Mouse (Mus musculus): ENCODE measurements around the gene Fermt3. TPM values are rescaled to one million over a fixed set of nuclear protein-coding genes. Genes with fewer than 3 reads are reported as not detected.

Fermt3 gene
- polyA plus RNA-seq, 1 experiment from 2014 or later = 6.5 TPM

Other genes starting within 250 kb of the Fermt3 start
- 17.8 and 19.5 TPM in 2 replicates for gene Rps6ka4, start 178.8 kb downstream of the Fermt3 start, polyA plus RNA-seq (2016; fragmentation: Nextera tagmentation; extraction: Ambion mirVana)
- gene Ccdc88b, start 161.3 kb downstream of the Fermt3 start, polyA plus RNA-seq (2016; fragmentation: Nextera tagmentation; extraction: Ambion mirVana) = 0.69 and 0.70 TPM in 2 replicates
- 142 and 157 TPM in 2 replicates for gene Trmt112, start 109.8 kb downstream of the Fermt3 start, polyA plus RNA-seq (2016; fragmentation: Nextera tagmentation; extraction: Ambion mirVana)
- 192 and 193 TPM in 2 replicates for gene Prdx5, start 109.4 kb downstream of the Fermt3 start, polyA plus RNA-seq (2016; fragmentation: Nextera tagmentation; extraction: Ambion mirVana)
- gene Esrra, start 97.7 kb downstream of the Fermt3 start, polyA plus RNA-seq (2016; fragmentation: Nextera tagmentation; extraction: Ambion mirVana) = 9.5 and 10.9 TPM in 2 replicates
- 1.2 and 1.7 TPM in 2 replicates for gene Catsperz, start 94.1 kb downstream of the Fermt3 start, polyA plus RNA-seq (2016; fragmentation: Nextera tagmentation; extraction: Ambion mirVana)
- 0.62 and 0.65 TPM in 2 replicates for gene Kcnk4, start 85.0 kb downstream of the Fermt3 start, polyA plus RNA-seq (2016; fragmentation: Nextera tagmentation; extraction: Ambion mirVana)
- gene Bad, start 77.6 kb downstream of the Fermt3 start, polyA plus RNA-seq (2016; fragmentation: Nextera tagmentation; extraction: Ambion mirVana) = 75.0 and 77.6 TPM in 2 replicates
- gene Gpr137, start 77.0 kb downstream of the Fermt3 start, polyA plus RNA-seq (2016; fragmentation: Nextera tagmentation; extraction: Ambion mirVana) = 28.4 and 32.7 TPM in 2 replicates
- 255 and 291 TPM in 2 replicates for gene Ppp1r14b, start 44.5 kb downstream of the Fermt3 start, polyA plus RNA-seq (2016; fragmentation: Nextera tagmentation; extraction: Ambion mirVana)
- 47.4 and 48.7 TPM in 2 replicates for gene Plcb3, start 43.0 kb downstream of the Fermt3 start, polyA plus RNA-seq (2016; fragmentation: Nextera tagmentation; extraction: Ambion mirVana)
- 76.2 and 77.9 TPM in 2 replicates for gene Fkbp2, start 39.0 kb downstream of the Fermt3 start, polyA plus RNA-seq (2016; fragmentation: Nextera tagmentation; extraction: Ambion mirVana)
- 53.3 and 57.5 TPM in 2 replicates for gene Vegfb, start 31.8 kb downstream of the Fermt3 start, polyA plus RNA-seq (2016; fragmentation: Nextera tagmentation; extraction: Ambion mirVana)
- 22.5 and 23.1 TPM in 2 replicates for gene Dnajc4, start 26.9 kb downstream of the Fermt3 start, polyA plus RNA-seq (2016; fragmentation: Nextera tagmentation; extraction: Ambion mirVana)
- gene Nudt22, start 23.4 kb downstream of the Fermt3 start, polyA plus RNA-seq (2016; fragmentation: Nextera tagmentation; extraction: Ambion mirVana) = 20.5 and 25.0 TPM in 2 replicates
- 10.8 and 11.7 TPM in 2 replicates for gene Trpt1, start 23.3 kb downstream of the Fermt3 start, polyA plus RNA-seq (2016; fragmentation: Nextera tagmentation; extraction: Ambion mirVana)
- gene Stip1, start 20.5 kb upstream of the Fermt3 start, polyA plus RNA-seq (2016; fragmentation: Nextera tagmentation; extraction: Ambion mirVana) = 273 and 275 TPM in 2 replicates
- gene Macrod1, start 37.3 kb upstream of the Fermt3 start, polyA plus RNA-seq (2016; fragmentation: Nextera tagmentation; extraction: Ambion mirVana) = 11.3 and 12.2 TPM in 2 replicates
- gene Flrt1, start 86.3 kb upstream of the Fermt3 start, polyA plus RNA-seq (2016; fragmentation: Nextera tagmentation; extraction: Ambion mirVana) = 6.6 and 6.8 TPM in 2 replicates
- gene Otub1, start 186.8 kb upstream of the Fermt3 start, polyA plus RNA-seq (2016; fragmentation: Nextera tagmentation; extraction: Ambion mirVana) = 234 and 242 TPM in 2 replicates
- gene Cox8a, start 198.1 kb upstream of the Fermt3 start, polyA plus RNA-seq (2016; fragmentation: Nextera tagmentation; extraction: Ambion mirVana) = 824 and 858 TPM in 2 replicates
- 71.8 and 72.2 TPM in 2 replicates for gene Naa40, start 221.7 kb upstream of the Fermt3 start, polyA plus RNA-seq (2016; fragmentation: Nextera tagmentation; extraction: Ambion mirVana)
- gene Rcor2, start 247.9 kb upstream of the Fermt3 start, polyA plus RNA-seq (2016; fragmentation: Nextera tagmentation; extraction: Ambion mirVana) = 40.8 and 43.5 TPM in 2 replicates

All from embryonic facial prominence, embryonic 12.5 days (tissue).